Mouse (Mus musculus) left cerebral cortex, adult 8-10 months (tissue): ENCODE measurements around the gene Snx21. TPM values are rescaled to one million over a fixed set of nuclear protein-coding genes. Genes with fewer than 3 reads are reported as not detected.
"Not testable (repeated sequence)": the region's sequence is repeated elsewhere in the genome, so short reads cannot be mapped to it uniquely, and the experiment has no call there.

ENCODE experiments used
- DNase-seq, 2 experiments: peaks; one replicate each; pipeline ENCODE4 v3.0.0; 2022; ENCODE audit warnings: low spot score in 2 of 2
- total RNA-seq, 4 experiments: library from RNA; stranded (reverse); gene quantifications; 2 replicates each; pipeline ENCODE4 v1.2.4; 2022

Snx21 gene
- total RNA-seq, 4 experiments from 2014 or later = 46.4 to 53.8 (median 51.0) TPM

GRCm38 (mm10) chr2:164793772-164794171 is 8.1 kb downstream of the Snx21 start:
- no peak for DNase-seq

DNA sequence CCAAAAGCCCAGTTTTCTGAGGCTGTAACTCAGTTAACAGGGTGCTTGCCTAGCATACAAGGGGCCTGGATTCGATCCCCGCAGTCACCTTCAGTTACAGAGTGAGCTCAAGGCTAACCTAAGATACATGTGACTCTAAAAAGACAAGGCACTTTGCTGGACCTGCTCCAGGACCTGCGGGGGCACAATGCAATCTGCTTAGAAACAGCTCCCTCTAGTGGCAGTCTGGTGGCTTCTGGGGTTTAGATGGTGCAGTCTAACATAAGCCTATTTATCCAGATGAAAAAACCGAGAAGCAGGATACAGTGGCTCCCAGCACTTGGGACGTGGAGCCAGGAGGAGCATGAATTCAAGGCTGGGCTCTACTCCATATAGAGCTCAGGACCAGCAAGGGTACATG is 8.7 kb downstream of the Snx21 start:
- DNase-seq = peak; percentile 48 to 75

- DNase-seq = no peak
Measured at GRCm38 (mm10) chr2:164795868-164796267, 10.2 kb downstream of the Snx21 start.

DNA sequence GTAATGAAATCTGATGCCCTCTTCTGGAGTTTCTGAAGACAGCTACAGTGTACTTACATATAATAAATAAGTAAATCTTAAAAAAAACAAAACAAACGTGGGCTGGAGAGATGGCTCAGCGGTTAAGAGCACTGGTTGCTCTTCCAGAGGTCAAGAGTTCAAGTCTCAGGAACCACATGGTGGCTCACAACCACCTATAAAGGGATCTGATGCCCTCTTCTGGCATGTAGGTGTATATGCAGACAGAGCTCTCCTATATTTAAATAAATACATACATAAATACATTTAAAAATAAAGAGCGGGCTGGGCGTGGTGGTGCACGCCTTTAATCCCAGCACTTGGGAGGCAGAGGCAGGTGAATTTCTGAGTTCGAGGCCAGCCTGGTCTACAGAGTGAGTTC is 12.9 kb downstream of the Snx21 start:
- not testable (repeated sequence) for DNase-seq

- no peak for DNase-seq
Measured at GRCm38 (mm10) chr2:164800252-164801004, 14.8 kb downstream of the Snx21 start.

DNA sequence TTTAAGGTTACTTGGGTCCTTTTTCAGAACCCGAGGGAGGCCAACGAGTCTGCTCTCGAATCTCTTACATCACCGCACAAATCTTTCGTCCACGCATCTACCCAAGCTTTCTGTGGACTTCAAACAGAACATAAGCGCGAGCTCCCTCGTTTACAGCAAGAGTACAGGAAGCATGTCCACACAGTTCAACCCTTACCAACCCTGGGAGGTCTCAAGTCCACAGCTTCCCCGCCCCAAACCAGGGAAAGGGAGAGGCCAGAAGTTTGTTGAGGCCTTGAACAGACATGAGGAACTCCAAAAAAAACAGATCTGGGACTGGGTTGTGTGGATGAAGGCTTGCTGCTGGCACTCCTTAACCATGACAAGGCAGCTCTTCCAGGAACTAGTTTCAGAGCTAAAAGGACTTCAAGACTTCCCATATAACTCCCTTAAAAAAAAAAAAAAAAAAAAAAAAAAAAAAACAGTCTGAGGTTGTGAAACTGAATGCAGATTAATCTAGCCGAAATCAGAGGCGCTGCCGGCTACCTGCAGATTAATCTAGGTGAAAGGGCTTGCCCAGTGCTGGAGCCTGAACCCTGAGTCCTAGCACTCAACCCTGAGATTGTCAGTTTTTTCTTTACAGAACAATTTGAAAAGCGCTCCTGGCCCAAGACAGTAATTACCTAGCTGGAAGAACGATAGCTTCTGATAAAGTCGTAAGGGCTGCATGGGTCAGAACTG is 17.7 kb downstream of the Snx21 start:
- DNase-seq = no peak

GRCm38 (mm10) chr2:164803921-164804313 is 18.3 kb downstream of the Snx21 start:
- DNase-seq = no peak

GRCm38 (mm10) chr2:164804533-164805331 is 19.1 kb downstream of the Snx21 start, which contains the start of the genes Acot8 and Zswim3:
Gene Acot8, minus strand, starts transcription at chr2:164804882.
Gene Zswim3, plus strand, starts transcription at chr2:164805098.
- DNase-seq = peak; percentile 97 to 99

DNA sequence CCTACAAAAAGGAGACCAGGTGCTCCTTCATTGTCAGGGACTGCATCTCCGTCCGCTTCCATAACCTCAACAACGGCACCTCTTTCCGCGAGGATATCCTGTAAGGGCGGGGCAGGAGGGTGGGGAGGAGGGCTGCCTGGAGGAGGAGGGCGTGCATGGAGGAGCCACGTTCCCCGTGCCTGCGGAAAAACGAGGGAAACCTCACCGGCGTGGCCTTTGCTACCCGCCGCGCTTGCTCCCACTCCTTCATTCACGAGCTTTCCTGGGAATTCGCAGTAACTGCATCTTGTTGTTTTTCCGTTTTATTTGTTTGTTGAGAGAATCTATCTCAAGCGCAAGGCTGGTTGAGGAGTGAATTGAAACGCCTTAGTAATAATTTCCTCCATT is 19.7 kb downstream of the Snx21 start:
- no peak for DNase-seq

DNA sequence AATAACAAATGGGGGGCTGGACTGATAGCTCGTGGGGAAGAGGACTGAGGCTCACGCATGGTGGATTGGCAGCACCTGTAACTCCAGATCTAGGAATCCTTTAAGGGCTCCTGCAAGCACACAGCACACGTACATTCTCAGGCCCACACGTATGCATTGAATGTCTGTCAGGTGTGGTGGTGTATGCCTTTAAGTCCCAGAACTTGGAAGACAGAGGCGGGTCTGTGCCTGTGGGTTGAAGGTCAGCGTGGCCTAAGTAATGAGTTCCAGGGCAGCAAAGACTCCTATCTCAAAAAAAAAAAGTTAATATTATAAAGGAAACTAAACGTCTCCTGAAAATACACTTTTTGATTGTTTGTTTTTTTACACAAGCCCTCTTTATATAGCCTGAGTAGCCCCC is 21.0 kb downstream of the Snx21 start:
- DNase-seq = no peak

- DNase-seq = no peak
Measured at GRCm38 (mm10) chr2:164813557-164813956, 27.9 kb downstream of the Snx21 start.

GRCm38 (mm10) chr2:164815348-164815747 is 29.7 kb downstream of the Snx21 start:
- DNase-seq = no peak

- DNase-seq = no peak
Measured at GRCm38 (mm10) chr2:164815821-164816220, 30.2 kb downstream of the Snx21 start.

DNA sequence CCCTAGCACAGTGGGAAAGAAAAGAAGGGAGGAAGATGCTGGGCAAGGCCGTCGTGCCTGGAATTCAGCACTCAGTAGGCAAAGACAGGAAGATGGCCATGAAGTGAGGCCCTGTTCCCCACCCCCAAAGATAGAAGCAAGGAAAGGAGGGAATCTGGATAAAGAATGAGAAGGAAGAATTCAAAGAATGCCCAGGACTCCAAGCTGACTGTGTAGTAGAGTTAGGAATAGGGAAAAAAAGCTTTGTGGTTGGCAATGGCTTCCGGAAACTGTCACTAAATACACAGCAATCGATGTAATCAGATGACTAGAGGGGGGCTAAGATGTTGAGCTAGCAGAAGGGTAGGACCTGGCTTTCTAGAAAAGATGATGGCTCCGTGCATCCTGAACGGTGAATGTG is 31.6 kb downstream of the Snx21 start:
- no peak for DNase-seq

- no peak for DNase-seq
Measured at GRCm38 (mm10) chr2:164817703-164818102, 32.1 kb downstream of the Snx21 start.

DNA sequence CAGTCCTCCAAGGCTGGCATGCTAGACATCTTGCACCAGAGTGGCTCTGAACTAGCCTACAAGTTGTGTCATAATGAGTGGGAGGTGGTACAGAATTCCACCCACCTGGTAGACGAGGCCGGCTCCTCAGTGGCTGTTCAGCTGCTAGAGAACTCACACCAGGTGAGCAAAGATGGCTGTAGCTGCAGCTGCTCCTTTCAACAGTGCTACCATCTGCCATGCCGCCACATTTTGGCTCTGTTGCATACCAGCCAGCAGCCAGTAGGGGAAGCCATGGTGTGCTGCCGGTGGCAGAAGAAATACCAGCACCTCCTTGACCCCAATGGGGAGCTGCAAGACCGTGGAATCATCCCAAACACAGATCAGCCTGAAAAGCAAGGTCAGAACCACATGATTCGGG is 35.4 kb downstream of the Snx21 start:
- DNase-seq = no peak

- peak; percentile 99 to 100 for DNase-seq
Measured at GRCm38 (mm10) chr2:164822636-164823165, 37.1 kb downstream of the Snx21 start, which contains the start of gene Zswim1. Gene Zswim1, plus strand, starts transcription at chr2:164822686.

GRCm38 (mm10) chr2:164823181-164823585 is 37.6 kb downstream of the Snx21 start:
- no peak for DNase-seq

- no peak for DNase-seq
Measured at GRCm38 (mm10) chr2:164823969-164824368, 38.3 kb downstream of the Snx21 start.

- DNase-seq = no peak
Measured at GRCm38 (mm10) chr2:164825521-164825920, 39.9 kb downstream of the Snx21 start.

DNA sequence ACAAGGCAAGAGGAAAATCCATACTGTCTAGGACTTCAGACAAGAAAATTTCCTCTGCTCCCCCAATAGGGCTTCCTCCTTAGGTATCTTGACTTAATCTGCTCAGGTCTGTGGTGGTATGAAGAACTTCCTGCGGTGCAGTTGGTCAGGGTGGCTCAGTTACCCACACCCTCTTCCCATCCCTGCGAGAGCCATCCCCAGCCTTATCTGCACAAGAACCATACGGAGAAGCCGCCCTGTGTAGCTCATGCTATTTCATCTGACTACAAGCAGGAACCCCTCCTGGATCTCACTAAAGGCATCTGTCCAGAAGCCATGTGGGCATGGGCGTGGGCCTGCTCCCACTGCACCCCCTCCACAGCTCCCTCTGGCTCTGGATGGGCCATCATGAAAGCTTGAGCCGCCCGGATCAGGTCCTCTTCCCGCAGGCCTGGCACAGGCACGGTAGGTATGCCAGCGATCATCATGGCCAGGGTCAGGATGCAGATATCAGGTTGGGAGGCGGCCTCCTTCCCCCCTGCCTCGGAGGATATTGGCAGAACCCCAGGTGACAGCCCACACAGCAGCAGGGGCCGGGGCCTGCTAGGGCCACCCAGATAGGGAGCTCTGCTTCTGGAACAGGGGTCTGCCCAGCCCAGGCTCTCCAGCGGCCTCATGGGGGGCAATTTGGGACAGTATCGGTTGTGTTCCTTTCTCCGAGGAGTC is 41.7 kb downstream of the Snx21 start:
- DNase-seq = no peak
